Mouse (Mus musculus) ovary, adult 18-20 months (tissue): ENCODE measurements at regions not wholly inside any gene's neighbourhood (a gene's known extent, or its start where the extent isn't known, plus 50 kb on each side); places are given as distances from the start of the nearest gene placed in this dataset.

Experiments
- DNase-seq: peaks from one replicate; pipeline ENCODE4 v3.0.0; 2022; ENCODE audit warnings: low spot score, mixed read lengths

DNA sequence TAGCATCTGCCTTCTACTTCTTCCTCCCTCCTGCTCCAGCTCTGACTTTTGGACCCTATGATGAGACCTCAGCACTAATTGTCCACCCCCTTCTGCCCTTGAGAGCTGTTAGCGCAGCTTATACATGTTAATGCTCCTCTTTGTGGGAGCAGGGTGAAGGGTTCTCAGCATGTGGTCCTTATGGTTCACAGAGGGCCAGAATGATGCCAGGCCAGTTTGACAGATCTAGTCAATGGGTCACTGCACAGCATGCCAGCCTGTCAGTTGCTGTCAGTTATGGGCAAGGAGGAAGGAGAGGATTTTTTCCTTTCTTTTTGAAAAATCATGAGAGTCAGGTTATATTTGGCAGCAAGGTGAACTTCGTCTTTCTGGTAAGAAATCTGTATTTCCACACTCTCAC is 68.4 kb downstream of the 4931417E11Rik start:
- DNase-seq, result no peak

DNA sequence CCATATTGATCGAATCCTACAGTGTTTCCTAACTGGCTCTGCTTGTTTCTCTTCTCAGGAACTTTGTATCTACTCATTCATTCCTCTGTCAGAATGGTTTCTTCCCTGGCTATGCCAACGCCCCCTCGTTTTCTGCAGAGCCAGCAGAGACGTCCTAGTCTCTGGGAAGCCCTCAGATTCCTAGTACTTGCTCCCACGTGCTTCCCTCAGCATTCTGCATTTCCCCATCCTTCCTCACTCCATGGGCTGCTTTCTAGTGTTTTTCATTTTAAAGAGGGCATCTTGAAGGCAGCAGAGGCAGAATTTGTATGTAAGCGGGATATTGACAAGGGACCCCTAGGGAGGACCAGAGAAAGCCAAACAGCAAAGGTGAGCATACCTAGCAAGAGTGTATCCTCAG is 80.2 kb downstream of the 4931417E11Rik start:
- DNase-seq, result no peak

DNA sequence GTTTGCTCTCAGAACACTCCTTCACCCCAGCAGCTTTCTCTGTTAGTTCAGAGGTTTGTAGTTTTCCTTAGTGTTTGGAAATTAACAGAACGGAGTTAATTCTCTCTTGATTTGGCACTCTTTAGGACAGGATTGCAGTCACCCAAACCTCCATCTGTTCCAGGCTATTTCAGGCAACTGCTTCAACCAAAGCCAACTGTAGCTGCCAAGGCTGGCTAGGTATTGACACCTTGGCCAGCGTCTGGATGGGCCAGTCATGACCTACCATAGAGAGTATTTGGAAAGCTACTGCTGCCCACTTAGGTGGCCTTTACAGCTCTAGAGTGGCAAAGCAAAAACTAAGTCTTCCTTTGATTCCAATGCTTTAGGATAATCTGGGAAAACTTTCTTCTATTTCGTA is 83.2 kb downstream of the 4931417E11Rik start:
- no peak for DNase-seq

DNA sequence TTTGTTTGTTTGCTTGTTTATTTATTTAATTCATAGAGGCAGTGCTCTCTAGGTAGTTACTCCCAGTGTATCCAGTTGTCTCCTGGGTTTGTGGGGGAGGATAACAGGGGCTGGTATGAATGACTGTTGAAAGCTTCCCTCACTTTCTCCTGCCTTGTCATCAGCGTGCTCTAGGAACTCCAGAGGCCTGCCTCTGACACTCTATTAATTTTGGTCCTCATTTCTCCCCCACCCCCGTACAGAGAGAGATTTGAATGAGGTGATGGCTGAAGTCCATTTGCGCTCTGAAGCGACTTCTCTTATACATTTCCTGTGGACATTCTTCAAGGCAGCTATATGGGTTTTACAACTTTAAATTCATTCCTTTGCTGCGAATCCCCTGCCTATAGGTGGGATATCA is 89.6 kb downstream of the 4931417E11Rik start:
- DNase-seq, result no peak

DNA sequence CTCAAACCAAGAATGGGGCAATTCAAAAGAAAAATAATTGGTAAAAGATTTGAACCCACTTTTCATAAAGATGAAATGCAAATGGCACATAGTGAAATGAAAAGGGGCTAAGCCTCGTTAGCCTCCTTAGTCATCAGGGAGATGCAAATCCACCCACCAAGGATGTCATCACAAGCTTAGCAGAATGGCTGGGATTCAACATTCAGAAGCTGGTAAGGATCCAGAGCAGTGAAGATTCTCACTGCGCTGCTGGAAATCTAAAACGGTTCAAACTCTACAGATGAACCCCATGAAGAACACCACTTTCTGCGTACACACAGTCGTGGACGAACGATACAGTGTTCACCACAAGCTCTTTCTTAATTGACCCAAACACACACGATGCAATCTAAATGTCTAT is 91.6 kb downstream of the 4931417E11Rik start:
- DNase-seq, result no peak

DNA sequence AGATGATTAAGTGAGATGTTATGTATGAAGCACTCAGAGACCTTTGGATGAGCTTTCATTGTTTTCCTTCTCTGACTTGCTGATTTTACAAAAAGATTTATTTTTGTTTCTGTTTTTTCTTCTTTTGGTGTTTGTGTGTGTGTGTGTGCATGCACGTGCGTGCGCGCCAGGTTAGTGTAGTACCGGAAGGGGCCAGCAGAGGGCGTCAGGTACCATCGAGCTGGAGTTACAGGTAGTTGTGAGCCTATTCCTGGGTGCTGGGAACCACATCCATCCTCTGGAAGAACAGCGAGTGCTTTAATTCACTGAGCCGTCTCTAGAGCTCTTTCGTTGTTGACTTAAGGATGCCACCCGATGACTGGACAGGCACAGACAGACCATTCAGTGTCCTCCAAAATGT is 93.2 kb downstream of the 4931417E11Rik start:
- no peak for DNase-seq

DNA sequence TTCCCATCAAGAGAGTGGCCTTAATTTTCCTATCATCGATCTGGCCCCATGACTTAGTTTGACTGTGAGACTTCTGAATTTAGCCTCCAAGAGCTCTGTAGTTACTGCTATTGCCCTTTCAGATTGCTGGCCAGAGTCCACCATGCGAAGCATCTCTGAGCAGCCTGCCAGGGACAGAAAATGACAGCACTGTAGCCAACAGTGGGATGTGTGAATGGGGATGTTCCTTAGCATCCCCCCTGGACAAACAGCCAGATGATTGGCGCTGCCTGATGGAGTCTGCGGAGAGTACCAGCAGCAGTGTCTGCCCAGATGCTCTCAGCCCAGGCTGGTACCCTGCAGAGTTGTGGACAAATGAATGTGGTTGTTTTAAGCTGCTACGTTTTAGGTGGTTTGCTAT is 96.6 kb downstream of the 4931417E11Rik start:
- DNase-seq, result no peak

DNA sequence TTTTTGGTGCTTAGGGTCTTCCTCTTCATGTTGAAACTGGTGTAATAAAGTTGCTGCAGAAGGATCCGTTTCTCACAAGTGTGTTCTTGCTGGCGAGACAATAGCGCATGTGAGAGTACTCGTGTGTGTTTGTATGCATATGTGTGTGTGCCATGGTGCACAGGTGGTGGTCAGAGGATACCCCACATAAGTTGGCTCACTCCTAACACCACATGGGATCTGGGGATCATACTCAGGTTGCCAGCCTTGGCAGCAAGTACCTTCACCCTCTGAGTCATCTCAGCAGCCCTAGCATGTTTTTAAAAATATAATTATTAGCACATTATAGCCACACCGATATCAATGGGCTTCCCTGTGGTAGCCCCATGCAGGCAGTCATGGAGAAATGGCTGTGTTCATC is 97.6 kb downstream of the 4931417E11Rik start:
- DNase-seq, result no peak

DNA sequence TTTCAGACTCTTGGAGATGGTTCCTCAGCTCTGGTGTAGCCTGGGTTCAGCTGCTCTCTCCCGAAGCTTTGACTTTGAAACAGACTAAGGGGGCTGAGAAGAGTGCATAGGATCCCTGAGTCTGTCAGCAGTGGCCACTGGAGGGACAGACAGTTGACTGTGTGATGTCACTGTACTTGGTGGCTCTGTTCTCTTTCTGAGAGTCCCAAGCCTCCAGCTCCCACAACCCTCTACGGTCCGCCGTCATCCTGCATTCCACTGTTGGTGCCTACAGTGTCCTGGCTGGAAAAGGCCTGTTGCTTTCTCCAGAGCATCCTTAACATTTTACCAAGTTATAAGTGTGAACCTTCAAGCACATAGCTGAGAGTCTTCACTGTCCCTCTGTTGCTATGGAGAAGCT is 98.6 kb downstream of the 4931417E11Rik start:
- no peak for DNase-seq

DNA sequence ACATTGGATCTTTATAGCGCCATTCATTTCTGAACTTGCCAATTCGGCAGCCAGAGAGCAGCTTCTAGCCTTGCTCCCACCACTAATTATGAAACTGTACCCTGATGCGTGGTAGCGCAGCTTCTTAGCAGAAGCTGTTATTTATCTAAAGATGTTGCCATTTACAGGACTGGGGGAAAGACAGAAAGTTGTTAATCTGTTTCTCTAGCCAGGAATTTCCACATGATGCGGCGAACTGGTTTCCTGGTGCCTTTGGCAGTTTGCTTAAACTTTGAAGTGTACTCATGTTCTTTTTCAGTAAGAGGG is 100.7 kb downstream of the 4931417E11Rik start:
- no peak for DNase-seq

DNA sequence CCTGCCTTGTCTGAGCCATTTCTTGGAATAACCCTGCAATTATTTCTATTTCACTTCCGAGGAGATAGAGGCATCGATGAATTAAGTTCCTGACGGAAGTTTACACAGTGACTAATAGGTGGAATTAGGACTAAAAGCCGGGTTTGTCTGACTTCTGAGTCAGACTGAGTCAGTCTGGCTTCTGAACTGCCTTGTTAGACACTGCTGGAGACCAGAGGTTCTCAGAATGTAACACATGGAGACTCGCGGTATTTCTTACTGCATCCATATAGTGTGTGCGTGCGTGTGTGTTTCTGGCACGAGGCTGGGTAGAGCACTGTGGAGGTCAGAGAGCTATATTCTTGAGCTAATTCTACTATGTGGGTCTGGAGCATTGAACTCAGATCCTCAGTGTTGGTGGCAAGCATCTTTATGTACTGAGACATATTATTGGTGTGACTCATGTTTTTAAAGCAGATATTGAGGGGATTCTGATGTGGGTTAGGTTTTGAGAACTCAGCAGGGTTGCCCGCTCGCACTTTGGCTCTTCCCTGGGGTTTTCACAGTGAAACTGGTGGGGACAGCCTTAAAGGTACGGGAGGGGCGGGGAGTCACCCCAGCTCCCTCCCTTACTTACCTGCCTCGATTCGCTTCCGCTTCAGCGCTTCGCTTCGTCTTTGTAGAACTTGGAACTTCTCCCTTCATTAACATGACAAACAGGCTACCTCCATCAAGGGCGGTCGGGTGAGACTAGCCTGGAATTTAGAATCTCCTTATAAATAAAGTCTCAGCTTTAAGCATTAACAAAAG is 101.2 kb downstream of the 4931417E11Rik start:
- DNase-seq, result no peak

DNA sequence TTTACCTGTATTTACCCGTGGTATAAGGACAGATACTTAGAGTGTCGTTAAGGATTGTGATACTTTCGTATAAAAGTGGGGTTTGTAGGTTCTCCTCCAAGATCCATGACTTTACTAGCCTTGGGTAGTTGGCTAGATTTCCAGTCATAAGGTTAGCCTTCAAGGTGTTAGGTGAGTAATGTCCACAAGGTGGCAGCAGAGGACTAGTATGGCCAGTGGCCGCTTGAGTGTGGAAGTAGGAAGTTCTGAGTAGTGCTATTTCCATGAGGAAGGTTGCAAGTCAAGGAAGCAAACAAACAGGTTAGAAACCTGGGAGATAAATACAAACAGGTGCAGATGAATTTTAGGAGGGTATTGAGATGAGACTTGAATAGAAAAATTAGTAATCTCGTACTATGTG is 101.9 kb downstream of the 4931417E11Rik start:
- peak; percentile 19 for DNase-seq

DNA sequence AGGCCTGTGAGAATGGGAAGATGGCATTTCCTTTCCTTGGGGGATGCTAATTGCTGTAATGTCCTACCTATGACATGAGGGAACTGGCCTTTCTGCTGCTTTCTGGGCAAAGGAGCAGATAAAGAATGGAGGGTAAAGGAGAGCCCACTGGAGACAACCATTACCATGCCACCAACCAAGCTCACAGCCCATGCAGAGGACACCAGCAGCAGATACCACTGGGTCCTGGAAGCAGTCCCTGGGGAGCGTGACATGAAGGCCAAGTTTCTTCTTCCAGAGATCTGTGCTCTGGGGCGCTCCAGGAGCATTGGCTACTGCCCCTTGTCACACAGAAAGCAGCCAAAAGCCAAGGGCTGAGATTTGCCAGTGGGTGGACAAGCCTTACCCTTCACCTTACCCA is 102.8 kb downstream of the 4931417E11Rik start:
- no peak for DNase-seq

DNA sequence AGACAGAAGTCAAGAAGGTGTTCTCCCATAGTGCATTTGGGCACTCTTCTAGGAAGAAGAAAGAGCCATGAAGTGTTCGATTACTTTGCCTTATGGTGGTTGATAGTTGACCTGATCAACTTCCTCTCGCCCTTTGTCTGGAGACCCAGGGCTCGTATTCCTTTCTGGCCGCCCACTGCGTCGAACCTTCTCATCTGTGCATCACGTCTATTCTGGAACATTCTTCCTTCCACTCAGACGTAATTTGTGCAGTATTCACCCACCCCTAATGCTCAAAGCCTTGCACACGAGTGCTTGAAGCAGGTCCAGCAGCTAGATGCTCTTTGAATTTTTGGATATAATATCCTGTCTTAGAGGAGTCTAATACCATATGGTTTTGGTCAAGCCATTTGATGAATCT is 104.2 kb downstream of the 4931417E11Rik start:
- no peak for DNase-seq

DNA sequence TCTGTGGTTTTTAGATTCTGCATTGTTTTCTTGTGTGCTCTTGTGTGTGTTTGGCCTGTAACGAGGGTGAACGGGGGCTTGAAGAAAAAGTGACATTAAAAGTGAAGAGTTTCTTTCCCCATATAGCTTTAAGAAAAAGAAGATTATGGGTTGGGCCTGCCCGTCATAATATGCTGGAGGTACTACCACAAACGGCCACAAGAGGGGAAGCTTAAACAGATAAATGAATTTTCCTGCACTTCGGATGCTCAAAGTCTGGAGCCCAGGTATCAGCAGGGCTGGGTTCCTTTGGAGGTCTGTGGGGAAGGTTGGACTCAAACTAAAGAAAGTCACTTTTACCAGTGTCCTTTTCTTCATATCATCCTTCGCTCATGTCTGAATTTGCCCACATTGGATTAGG is 86.8 kb downstream of the Suclg1 start:
- DNase-seq, result no peak

DNA sequence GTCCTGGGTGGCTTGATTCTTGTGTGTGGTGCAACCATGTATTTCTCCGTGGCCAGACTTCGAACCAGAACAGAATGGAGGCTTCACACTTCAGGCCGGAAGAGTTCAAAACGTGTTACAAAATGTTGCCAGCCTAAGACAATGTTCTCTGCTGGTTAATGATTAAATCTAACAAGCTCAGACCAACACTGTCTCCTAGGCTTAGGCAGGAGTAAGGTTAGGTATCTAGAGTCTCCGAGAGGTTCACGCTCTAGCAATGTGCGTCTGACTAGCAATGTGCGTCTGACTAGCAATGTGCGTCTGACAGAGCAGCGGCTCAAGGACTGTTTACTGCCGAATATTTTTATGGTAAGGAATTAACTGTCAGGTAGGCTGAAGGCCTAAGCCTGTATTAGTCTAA is 81.5 kb downstream of the Suclg1 start:
- DNase-seq, result no peak
